Mouse (Mus musculus) limb, embryonic 15.5 days (tissue): ENCODE measurements around the gene Gm10142. TPM values are rescaled to one million over a fixed set of nuclear protein-coding genes. Genes with fewer than 3 reads are reported as not detected.
"Not testable (repeated sequence)": the region's sequence is repeated elsewhere in the genome, so short reads cannot be mapped to it uniquely, and the experiment has no call there.

ENCODE experiments used
- ATAC-seq: fragments of 200-750 bp; cut with Nextera tagmentation; 2 replicates; pipeline ENCODE4 v1.8.0; 2017; ENCODE audit warnings: low read depth, moderate TSS enrichment; ENCODE audit not compliant: insufficient number of reproducible peaks, low FRiP score, low TSS enrichment
- H3K27ac ChIP-seq: fragments of 300-500 bp; sonication (generic); 2 replicates; pipeline ENCODE4 v1.5.1; 2015; ENCODE audit warnings: moderate library complexity, mild to moderate bottlenecking, inconsistent platforms
- H3K27me3 ChIP-seq: fragments of 300-500 bp; sonication (generic); 2 replicates; pipeline ENCODE4 v1.6.1; 2015; ENCODE audit warnings: inconsistent platforms
- H3K36me3 ChIP-seq: fragments of 300-500 bp; sonication (generic); 2 replicates; pipeline ENCODE4 v1.6.1; 2015; ENCODE audit warnings: inconsistent platforms
- H3K4me1 ChIP-seq: fragments of 300-500 bp; sonication (generic); 2 replicates; pipeline ENCODE4 v1.6.1; 2015; ENCODE audit warnings: inconsistent platforms
- H3K4me2 ChIP-seq: fragments of 300-500 bp; sonication (generic); 2 replicates; pipeline ENCODE4 v1.6.1; 2015; ENCODE audit warnings: mild to moderate bottlenecking, inconsistent platforms
- H3K4me3 ChIP-seq: fragments of 300-500 bp; sonication (generic); 2 replicates; pipeline ENCODE4 v1.5.1; 2015; ENCODE audit warnings: mild to moderate bottlenecking, inconsistent platforms
- H3K9ac ChIP-seq: fragments of 300-500 bp; sonication (generic); 2 replicates; pipeline ENCODE4 v1.6.1; 2015; ENCODE audit warnings: inconsistent platforms
- H3K9me3 ChIP-seq: fragments of 300-500 bp; sonication (generic); 2 replicates; pipeline ENCODE4 v1.6.1; 2016; ENCODE audit warnings: inconsistent platforms
- WGBS: fragments of 180-500 bp; shearing (Covaris S2); methylation state at CpG from one replicate; pipeline ENCODE4 v1.1.7; 2015; 5-methylcytosine and 5-hydroxymethylcytosine counted together
- polyA plus RNA-seq: library from polyadenylated mRNA; unstranded; fragments of >200 nt; fragmentation: Nextera tagmentation; extraction: Ambion mirVana; gene quantifications from 2 replicates; pipeline ENCODE4 v1.2.1, GENCODE M21; 2015

The Gm10142 gene
- not detected in 2 replicates for polyA plus RNA-seq

GRCm38 (mm10) chr10:77715507-77715906, at the start of gene Gm10142:
Gene Gm10142 (plus strand): TSS chr10:77715807.
- no peak for ATAC-seq
- WGBS = 76% methylated on average over 1 of the region's 1 CpGs
- no peaks in the 10 kb centered on the region for H3K27me3 ChIP-seq
- H3K9ac ChIP-seq = no peak within 1 kb of the TSS
- no peak within 1 kb of the TSS for H3K4me3 ChIP-seq
- no peaks in the 10 kb centered on the region for H3K4me1 ChIP-seq
- no peaks in the 10 kb centered on the region for H3K9me3 ChIP-seq
- no peak within 1 kb of the TSS for H3K27ac ChIP-seq
- H3K36me3 ChIP-seq = no peaks in the 10 kb centered on the region
- no peak within 1 kb of the TSS for H3K4me2 ChIP-seq

- Histone ChIP-seq H3K27me3 (peaks cover 15% of the 10 kb centered on the region; the same call in 1 of the 2 replicates), H3K36me3 (no peaks in the 10 kb centered on the region), H3K4me1 (peaks cover 29% of the 10 kb centered on the region), H3K4me3 (no peak overlapping the region), H3K9ac (no peak overlapping the region), H3K9me3 (no peaks in the 10 kb centered on the region), H3K4me2 (0 out of 2 replicates have a peak overlapping the region, but pooled peaks have one; percentile 5), H3K27ac (no peak overlapping the region; the same call in 1 of the 2 replicates)
- WGBS = 29% methylated on average over 8 of the region's 8 CpGs
- peak; percentile 64 for ATAC-seq
These were observed 49.3 kb upstream of the Gm10142 start for GRCm38 (mm10) chr10:77666342-77666741.

- WGBS = 65% methylated on average over 4 of the region's 4 CpGs
- peaks cover 29% of the 10 kb centered on the region for H3K4me1 ChIP-seq
These were observed 48.2 kb upstream of the Gm10142 start for GRCm38 (mm10) chr10:77667402-77667801.

GRCm38 (mm10) chr10:77670710-77671109, 44.9 kb upstream of the Gm10142 start:
- Histone ChIP-seq H3K4me3 (no peak overlapping the region), H3K27ac (no peak overlapping the region), H3K4me2 (no peak overlapping the region), H3K27me3 (0 out of 2 replicates have a peak, but pooled peaks cover 4% of the 10 kb centered on the region), H3K9me3 (no peaks in the 10 kb centered on the region), H3K4me1 (peaks cover 22% of the 10 kb centered on the region), H3K36me3 (no peaks in the 10 kb centered on the region), H3K9ac (no peak overlapping the region)
- WGBS = 53% methylated on average over 4 of the region's 4 CpGs
- ATAC-seq = no peak

More at GRCm38 (mm10) chr10:77667402-77667801, 48.2 kb upstream of the Gm10142 start:
- H3K27ac ChIP-seq = no peak overlapping the region; the same call in 1 of the 2 replicates
- H3K4me2 ChIP-seq = no peak overlapping the region
- H3K27me3 ChIP-seq = peaks cover 15% of the 10 kb centered on the region; the same call in 1 of the 2 replicates
- H3K9ac ChIP-seq = no peak overlapping the region
- no peak overlapping the region for H3K4me3 ChIP-seq
- ATAC-seq = no peak
- no peaks in the 10 kb centered on the region for H3K9me3 ChIP-seq
- H3K36me3 ChIP-seq = no peaks in the 10 kb centered on the region

- no peak overlapping the region for H3K27ac ChIP-seq
- no peak overlapping the region for H3K4me2 ChIP-seq
- 60% methylated on average over 4 of the region's 4 CpGs for whole genome bisulfite sequencing
- H3K9ac ChIP-seq = no peak overlapping the region
- no peak for ATAC-seq
- no peaks in the 10 kb centered on the region for H3K9me3 ChIP-seq
- H3K27me3 ChIP-seq = 0 out of 2 replicates have a peak, but pooled peaks cover 10% of the 10 kb centered on the region
- no peaks in the 10 kb centered on the region for H3K36me3 ChIP-seq
- H3K4me3 ChIP-seq = no peak overlapping the region
- H3K4me1 ChIP-seq = peaks cover 16% of the 10 kb centered on the region
These were observed 44.1 kb upstream of the Gm10142 start for GRCm38 (mm10) chr10:77671519-77671918.

GRCm38 (mm10) chr10:77673765-77674164, 41.8 kb upstream of the Gm10142 start:
- no peaks in the 10 kb centered on the region for H3K9me3 ChIP-seq
- H3K4me2 ChIP-seq = no peak overlapping the region
- no peak for ATAC-seq
- no peak overlapping the region for H3K9ac ChIP-seq
- H3K27me3 ChIP-seq = peaks cover 26% of the 10 kb centered on the region
- H3K4me3 ChIP-seq = no peak overlapping the region
- peaks cover 19% of the 10 kb centered on the region for H3K4me1 ChIP-seq
- 49% methylated on average over 13 of the region's 13 CpGs for WGBS
- no peaks in the 10 kb centered on the region for H3K36me3 ChIP-seq
- no peak overlapping the region for H3K27ac ChIP-seq

GRCm38 (mm10) chr10:77677562-77677961, 38.0 kb upstream of the Gm10142 start:
- H3K4me1 ChIP-seq = peaks cover 19% of the 10 kb centered on the region
- H3K36me3 ChIP-seq = no peaks in the 10 kb centered on the region
- no peak overlapping the region for H3K27ac ChIP-seq
- peak overlapping the region; percentile 37 for H3K4me3 ChIP-seq
- H3K4me2 ChIP-seq = peak overlapping the region; percentile 83
- H3K9me3 ChIP-seq = no peaks in the 10 kb centered on the region
- WGBS = under 1% methylated on average over 35 of the region's 35 CpGs
- peak; percentile 31; the same call in 1 of the 2 replicates for ATAC-seq
- peaks cover 30% of the 10 kb centered on the region for H3K27me3 ChIP-seq
- 0 out of 2 replicates have a peak overlapping the region, but pooled peaks have one; percentile 10 for H3K9ac ChIP-seq

GRCm38 (mm10) chr10:77682994-77683393, 32.6 kb upstream of the Gm10142 start:
- 76% methylated on average over 7 of the region's 7 CpGs for WGBS

GRCm38 (mm10) chr10:77684181-77684580, 31.4 kb upstream of the Gm10142 start:
- H3K36me3 ChIP-seq = no peaks in the 10 kb centered on the region
- no peak overlapping the region for H3K4me3 ChIP-seq
- peaks cover 5% of the 10 kb centered on the region; the same call in 1 of the 2 replicates for H3K4me1 ChIP-seq
- no peak overlapping the region for H3K9ac ChIP-seq
- peaks cover 32% of the 10 kb centered on the region for H3K27me3 ChIP-seq
- ATAC-seq = no peak
- WGBS = 15% methylated on average over 8 of the region's 8 CpGs
- H3K9me3 ChIP-seq = no peaks in the 10 kb centered on the region
- H3K27ac ChIP-seq = no peak overlapping the region
- H3K4me2 ChIP-seq = no peak overlapping the region

More at GRCm38 (mm10) chr10:77682994-77683393, 32.6 kb upstream of the Gm10142 start:
- H3K36me3 ChIP-seq = no peaks in the 10 kb centered on the region
- H3K27me3 ChIP-seq = peaks cover 42% of the 10 kb centered on the region
- ATAC-seq = no peak
- H3K9ac ChIP-seq = no peak overlapping the region
- H3K27ac ChIP-seq = no peak overlapping the region
- peaks cover 8% of the 10 kb centered on the region for H3K4me1 ChIP-seq
- no peak overlapping the region for H3K4me3 ChIP-seq
- H3K9me3 ChIP-seq = no peaks in the 10 kb centered on the region
- no peak overlapping the region for H3K4me2 ChIP-seq

GRCm38 (mm10) chr10:77685895-77686664, 29.5 kb upstream of the Gm10142 start, which contains the start of gene Tspear:
Gene Tspear (plus strand): TSS chr10:77686569.
- Histone ChIP-seq H3K36me3 (no peaks in the 10 kb centered on the region), H3K4me1 (peaks cover 11% of the 10 kb centered on the region; the same call in 1 of the 2 replicates), H3K4me2 (peak within 1 kb of the TSS; percentile 24), H3K9me3 (no peaks in the 10 kb centered on the region), H3K4me3 (peak within 1 kb of the TSS; percentile 12), H3K27ac (peak within 1 kb of the TSS; percentile 61), H3K9ac (no peak within 1 kb of the TSS), H3K27me3 (peaks cover 32% of the 10 kb centered on the region)
- ATAC-seq = no peak
- 10% methylated on average over 22 of the region's 22 CpGs for WGBS

- Histone ChIP-seq H3K4me1 (peaks cover 11% of the 10 kb centered on the region; the same call in 1 of the 2 replicates), H3K27me3 (peaks cover 32% of the 10 kb centered on the region), H3K4me2 (0 out of 2 replicates have a peak overlapping the region, but pooled peaks have one; percentile 24), H3K36me3 (no peaks in the 10 kb centered on the region), H3K27ac (0 out of 2 replicates have a peak overlapping the region, but pooled peaks have one; percentile 12), H3K9ac (no peak overlapping the region), H3K4me3 (peak overlapping the region; percentile 12), H3K9me3 (no peaks in the 10 kb centered on the region)
- ATAC-seq = no peak
- WGBS = 18% methylated on average over 10 of the region's 10 CpGs
These were observed 28.6 kb upstream of the Gm10142 start for GRCm38 (mm10) chr10:77687021-77687420.

GRCm38 (mm10) chr10:77690356-77690807, 25.2 kb upstream of the Gm10142 start, which contains the start of gene Gm19402:
Gene Gm19402 (minus strand): TSS chr10:77690757.
- 74% methylated on average over 3 of the region's 3 CpGs for WGBS
- ATAC-seq, H3K36me3 ChIP-seq, H3K4me3 ChIP-seq, H3K9ac ChIP-seq, H3K9me3 ChIP-seq, H3K27ac ChIP-seq, H3K4me2 ChIP-seq: not testable (repeated sequence)
- peaks cover 26% of the 10 kb centered on the region for H3K27me3 ChIP-seq
- H3K4me1 ChIP-seq = peaks cover 12% of the 10 kb centered on the region; the same call in 1 of the 2 replicates
